8 mouse cellular contexts compared by ENCODE assay signal in genomic region chr2:65414806-65415281, GRCm38 (mm10). TPM values are rescaled to one million over a fixed set of nuclear protein-coding genes. Genes with fewer than 3 reads are reported as not detected.
DNase-seq lines count a peak whose midpoint lies in the region; ATAC-seq lines count a peak whose summit lies in the region.

No protein-coding gene starts in this region.

- 7% methylated on average over 6 of the region's 6 CpGs for whole genome bisulfite sequencing in embryonic facial prominence, embryonic 10.5 days
- 2% methylated on average over 6 of the region's 6 CpGs for WGBS in hindbrain, embryonic 11.5 days
- 2% methylated on average over 6 of the region's 6 CpGs for WGBS in midbrain, embryonic 12.5 days
- 6% methylated on average over 6 of the region's 6 CpGs for WGBS in stomach, embryonic 15.5 days

- peak overlapping the region; percentile 86 for H3K27ac ChIP-seq in embryonic facial prominence, embryonic 10.5 days (replicated peaks)
- peak overlapping the region; percentile 83 for H3K27ac ChIP-seq in hindbrain, embryonic 11.5 days (ENCODE audit: low read depth, low read length)
- H3K27ac ChIP-seq in midbrain, embryonic 12.5 days (replicated peaks): peak overlapping the region; percentile 92
- no peak overlapping the region for H3K27ac ChIP-seq in stomach, embryonic 15.5 days

- no peaks in the 10 kb centered on the region for H3K27me3 ChIP-seq in embryonic facial prominence, embryonic 10.5 days (replicated peaks; ENCODE audit: low read depth, poor library complexity, severe bottlenecking)
- H3K27me3 ChIP-seq in hindbrain, embryonic 11.5 days (ENCODE audit: control insufficient read depth, insufficient read depth, low read length): no peaks in the 10 kb centered on the region
- no peaks in the 10 kb centered on the region for H3K27me3 ChIP-seq in midbrain, embryonic 12.5 days
- no peaks in the 10 kb centered on the region for H3K27me3 ChIP-seq in stomach, embryonic 15.5 days (replicated peaks)

- no peaks in the 10 kb centered on the region for H3K36me3 ChIP-seq in embryonic facial prominence, embryonic 10.5 days (replicated peaks)
- H3K36me3 ChIP-seq in hindbrain, embryonic 11.5 days (ENCODE audit: control insufficient read depth, insufficient read depth, low read length): no peaks in the 10 kb centered on the region
- H3K36me3 ChIP-seq in midbrain, embryonic 12.5 days: no peaks in the 10 kb centered on the region
- no peaks in the 10 kb centered on the region for H3K36me3 ChIP-seq in stomach, embryonic 15.5 days

- no peaks in the 10 kb centered on the region for H3K9me3 ChIP-seq in embryonic facial prominence, embryonic 10.5 days
- no peaks in the 10 kb centered on the region for H3K9me3 ChIP-seq in hindbrain, embryonic 11.5 days (ENCODE audit: control insufficient read depth, low read length)
- peaks cover 8% of the 10 kb centered on the region; the same call in 1 of the 2 replicates for H3K9me3 ChIP-seq in midbrain, embryonic 12.5 days
- H3K9me3 ChIP-seq in stomach, embryonic 15.5 days: no peaks in the 10 kb centered on the region

- peaks cover 13% of the 10 kb centered on the region for H3K4me1 ChIP-seq in embryonic facial prominence, embryonic 10.5 days
- H3K4me1 ChIP-seq in hindbrain, embryonic 11.5 days (replicated peaks; ENCODE audit: control insufficient read depth, insufficient read depth, low read length): no peaks in the 10 kb centered on the region
- H3K4me1 ChIP-seq in midbrain, embryonic 12.5 days: peaks cover 20% of the 10 kb centered on the region
- H3K4me1 ChIP-seq in stomach, embryonic 15.5 days: no peaks in the 10 kb centered on the region

- DNase-seq in B cell, adult 2 months: peak; percentile 6 to 10
- DNase-seq in MN1 (ENCODE audit: low spot score): peak; percentile 89
- DNase-seq in embryonic facial prominence, embryonic 10.5 days (ENCODE audit: low spot score): peak; percentile 74
- peak; percentile 89 for DNase-seq in hindbrain, embryonic 11.5 days (ENCODE audit: low spot score)
- DNase-seq in left cerebral cortex, adult 11 months (ENCODE audit: low spot score): peak; percentile 83
- no peak for DNase-seq in urinary bladder, postnatal 25 days (ENCODE audit: low spot score)

- no peak overlapping the region for H3K9ac ChIP-seq in hindbrain, embryonic 11.5 days (ENCODE audit: low read depth, low read length)
- H3K9ac ChIP-seq in midbrain, embryonic 12.5 days (replicated peaks): no peak overlapping the region
- H3K9ac ChIP-seq in stomach, embryonic 15.5 days: no peak overlapping the region

- ATAC-seq in hindbrain, embryonic 11.5 days (ENCODE audit: low FRiP score): peak; percentile 87
- ATAC-seq in midbrain, embryonic 12.5 days (ENCODE audit: low FRiP score, low read depth): peak; percentile 89
- ATAC-seq in stomach, embryonic 15.5 days (ENCODE audit: insufficient read depth, low FRiP score, low read depth): no peak

- peak overlapping the region; percentile 51 for H3K4me3 ChIP-seq in embryonic facial prominence, embryonic 10.5 days
- no peak overlapping the region; the same call in 1 of the 2 replicates for H3K4me3 ChIP-seq in hindbrain, embryonic 11.5 days (ENCODE audit: low read depth, low read length)
- 0 out of 2 replicates have a peak overlapping the region, but pooled peaks have one; percentile 17 for H3K4me3 ChIP-seq in midbrain, embryonic 12.5 days
- H3K4me3 ChIP-seq in stomach, embryonic 15.5 days (replicated peaks): no peak overlapping the region; the same call in 1 of the 2 replicates

- H3K4me2 ChIP-seq in hindbrain, embryonic 11.5 days (replicated peaks; ENCODE audit: low read depth, low read length): peak overlapping the region; percentile 28
- H3K4me2 ChIP-seq in midbrain, embryonic 12.5 days (replicated peaks): peak overlapping the region; percentile 54
- H3K4me2 ChIP-seq in stomach, embryonic 15.5 days: peak overlapping the region; percentile 66

RNA-seq across cellular contexts. Expression of gene Slc38a11, which starts 51.0 kb away (rescaled TPM):
- 0.29 and 0.42 TPM in 2 replicates for polyA plus RNA-seq in embryonic facial prominence, embryonic 10.5 days (2016; fragmentation: Nextera tagmentation; extraction: Ambion mirVana)
- polyA plus RNA-seq in hindbrain, embryonic 11.5 days (2014; fragmentation: Nextera tagmentation; extraction: Ambion mirVana): 0.22 and 0.73 TPM in 2 replicates
- polyA plus RNA-seq in midbrain, embryonic 12.5 days (2016; fragmentation: Nextera tagmentation; extraction: Ambion mirVana): 2.5 and 3.5 TPM in 2 replicates
- polyA plus RNA-seq in stomach, embryonic 15.5 days (2015; fragmentation: Nextera tagmentation; extraction: Ambion mirVana): 0.30 and 0.31 TPM in 2 replicates

Comparison
In these comparisons a context has a peak if more than half of its experiments do, and no peak if none do; other contexts are left out.
1. H3K4me3 ChIP-seq: peak in embryonic facial prominence, embryonic 10.5 days (single experiment) and midbrain, embryonic 12.5 days (single experiment); none in hindbrain, embryonic 11.5 days (single experiment) and stomach, embryonic 15.5 days (single experiment).
2. Peak in every context shown above with its lines, with median percentiles within 50 percentile points of each other: H3K4me2 ChIP-seq.